Mouse (Mus musculus) megakaryocyte, embryonic 14.5 days (primary cell): Measurements from ENCODE around the gene Ptpn21.

Source experiments
- FLI1 ChIP-seq: IDR thresholded peaks from 2 replicates; pipeline ENCODE4 v1.6.1; 2012; ENCODE audit warnings: low read length, inconsistent platforms, mixed read lengths
- GATA1 ChIP-seq: IDR thresholded peaks from 3 replicates; pipeline ENCODE4 v1.6.1; 2012; ENCODE audit warnings: mixed read lengths, low read length, inconsistent platforms, borderline replicate concordance

- TF ChIP-seq GATA1 (no peak), FLI1 (no peak)
Measured at GRCm38 (mm10) chr12:98656873-98657272, 80.3 kb downstream of the Ptpn21 start.
